Mouse (Mus musculus): ENCODE data around the gene Mlph. TPM values are rescaled to one million over a fixed set of nuclear protein-coding genes. Genes with fewer than 3 reads are reported as not detected.

Mlph gene
- polyA plus RNA-seq, 1 experiment = 0.44 TPM

- Histone ChIP-seq H3K27ac (ENCODE audit: control insufficient read depth, insufficient read depth, low read depth, low read length) (no peak overlapping the region), H3K36me3 (ENCODE audit: control insufficient read depth, insufficient read depth, low read length) (no peaks in the 10 kb centered on the region), H3K4me3 (ENCODE audit: control insufficient read depth, low read depth, low read length) (no peak overlapping the region), H3K27me3 (ENCODE audit: control insufficient read depth, insufficient read depth, low read length) (no peaks in the 10 kb centered on the region), H3K4me1 (ENCODE audit: control insufficient read depth, insufficient read depth, low read length) (no peaks in the 10 kb centered on the region; the same call in 1 of the 2 replicates)
- TF ChIP-seq CTCF (IDR thresholded peaks at IDR 0.05; ENCODE audit: control insufficient read depth, insufficient read depth, insufficient replicate concordance, low read depth, low read length) (no peak), POLR2A (IDR thresholded peaks at IDR 0.05; ENCODE audit: control insufficient read depth, low read depth, low read length) (no peak)
Measured at GRCm38 (mm10) chr1:90909161-90909560, 5.7 kb upstream of the Mlph start.

GRCm38 (mm10) chr1:90909631-90910152, 5.2 kb upstream of the Mlph start:
- Histone ChIP-seq H3K27ac (ENCODE audit: control insufficient read depth, insufficient read depth, low read depth, low read length) (no peak overlapping the region), H3K4me1 (ENCODE audit: control insufficient read depth, insufficient read depth, low read length) (no peaks in the 10 kb centered on the region; the same call in 1 of the 2 replicates), H3K4me3 (ENCODE audit: control insufficient read depth, low read depth, low read length) (no peak overlapping the region), H3K36me3 (ENCODE audit: control insufficient read depth, insufficient read depth, low read length) (no peaks in the 10 kb centered on the region), H3K27me3 (ENCODE audit: control insufficient read depth, insufficient read depth, low read length) (no peaks in the 10 kb centered on the region)
- TF ChIP-seq POLR2A (IDR thresholded peaks at IDR 0.05; ENCODE audit: control insufficient read depth, low read depth, low read length) (no peak), CTCF (IDR thresholded peaks at IDR 0.05; ENCODE audit: control insufficient read depth, insufficient read depth, insufficient replicate concordance, low read depth, low read length) (no peak; the same call in 1 of the 2 replicates)

DNA sequence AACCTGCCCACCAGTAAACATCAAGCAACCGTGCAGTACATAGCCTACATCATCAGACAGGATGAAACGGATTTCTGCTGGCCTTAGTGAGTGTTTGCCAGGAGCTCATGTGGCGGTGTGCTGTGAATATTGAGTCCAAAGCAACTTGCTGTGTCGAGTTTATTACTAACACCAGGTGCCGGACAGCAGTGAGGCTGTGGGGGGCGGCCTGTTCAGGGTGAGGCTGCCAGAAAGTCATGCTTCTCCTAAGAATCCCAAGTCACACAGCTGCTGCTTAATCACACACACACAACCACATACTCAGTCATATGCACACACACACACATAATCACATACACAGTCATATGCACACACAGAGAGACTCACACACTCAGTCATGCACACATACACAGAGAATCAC, 1.7 kb upstream of the Mlph start:
- Histone ChIP-seq H3K4me1 (ENCODE audit: control insufficient read depth, insufficient read depth, low read length) (peaks cover 3% of the 10 kb centered on the region), H3K27ac (ENCODE audit: control insufficient read depth, insufficient read depth, low read depth, low read length) (no peak overlapping the region), H3K27me3 (ENCODE audit: control insufficient read depth, insufficient read depth, low read length) (no peaks in the 10 kb centered on the region), H3K36me3 (ENCODE audit: control insufficient read depth, insufficient read depth, low read length) (no peaks in the 10 kb centered on the region), H3K4me3 (ENCODE audit: control insufficient read depth, low read depth, low read length) (no peak overlapping the region)
- TF ChIP-seq CTCF (IDR thresholded peaks at IDR 0.05; ENCODE audit: control insufficient read depth, insufficient read depth, insufficient replicate concordance, low read depth, low read length) (no peak), POLR2A (IDR thresholded peaks at IDR 0.05; ENCODE audit: control insufficient read depth, low read depth, low read length) (no peak)

DNA sequence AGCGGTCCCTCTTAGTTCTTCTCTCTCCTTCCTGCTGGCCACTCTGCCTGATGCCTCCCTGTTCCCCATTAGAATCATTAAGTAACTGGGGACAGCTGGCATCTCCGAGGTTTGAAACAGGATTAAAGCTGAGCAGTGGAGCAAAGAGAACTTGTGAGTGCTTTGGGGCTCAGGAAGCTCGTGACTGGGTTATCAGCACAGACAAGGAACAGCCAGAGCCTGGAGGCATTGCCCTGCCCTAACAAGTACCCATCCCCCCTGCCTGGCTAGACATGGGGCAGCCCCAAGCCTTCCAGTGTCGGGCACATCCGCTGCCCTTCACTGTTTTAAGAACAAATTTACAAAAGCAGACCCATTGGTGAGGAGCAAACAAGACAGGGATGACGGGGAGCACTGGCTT, 2.6 kb downstream of the Mlph start:
- H3K27me3 ChIP-seq (ENCODE audit: control insufficient read depth, insufficient read depth, low read length) = no peaks in the 10 kb centered on the region
- no peak overlapping the region; the same call in 1 of the 2 replicates for H3K27ac ChIP-seq (ENCODE audit: control insufficient read depth, insufficient read depth, low read depth, low read length)
- TF ChIP-seq POLR2A (IDR thresholded peaks at IDR 0.05; ENCODE audit: control insufficient read depth, low read depth, low read length) (no peak), CTCF (IDR thresholded peaks at IDR 0.05; ENCODE audit: control insufficient read depth, insufficient read depth, insufficient replicate concordance, low read depth, low read length) (no peak)

GRCm38 (mm10) chr1:90921687-90922086, 6.8 kb downstream of the Mlph start:
- Histone ChIP-seq H3K27ac (ENCODE audit: control insufficient read depth, insufficient read depth, low read depth, low read length) (no peak overlapping the region), H3K36me3 (ENCODE audit: control insufficient read depth, insufficient read depth, low read length) (no peaks in the 10 kb centered on the region), H3K4me3 (ENCODE audit: control insufficient read depth, low read depth, low read length) (no peak overlapping the region), H3K27me3 (ENCODE audit: control insufficient read depth, insufficient read depth, low read length) (no peaks in the 10 kb centered on the region), H3K4me1 (ENCODE audit: control insufficient read depth, insufficient read depth, low read length) (no peaks in the 10 kb centered on the region)
- TF ChIP-seq POLR2A (IDR thresholded peaks at IDR 0.05; ENCODE audit: control insufficient read depth, low read depth, low read length) (no peak), CTCF (IDR thresholded peaks at IDR 0.05; ENCODE audit: control insufficient read depth, insufficient read depth, insufficient replicate concordance, low read depth, low read length) (no peak)

More for the DNA sequence above, 2.6 kb downstream of the Mlph start:
- no peak overlapping the region for H3K4me3 ChIP-seq (ENCODE audit: control insufficient read depth, low read depth, low read length)
- H3K4me1 ChIP-seq (ENCODE audit: control insufficient read depth, insufficient read depth, low read length) = peaks cover 3% of the 10 kb centered on the region
- no peaks in the 10 kb centered on the region for H3K36me3 ChIP-seq (ENCODE audit: control insufficient read depth, insufficient read depth, low read length)

GRCm38 (mm10) chr1:90926030-90926429, 11.1 kb downstream of the Mlph start:
- no peak for TF ChIP-seq CTCF (IDR thresholded peaks at IDR 0.05; ENCODE audit: control insufficient read depth, insufficient read depth, insufficient replicate concordance, low read depth, low read length)
- TF ChIP-seq POLR2A (IDR thresholded peaks at IDR 0.05; ENCODE audit: control insufficient read depth, low read depth, low read length) = no peak
- H3K27me3 ChIP-seq (ENCODE audit: control insufficient read depth, insufficient read depth, low read length) = no peaks in the 10 kb centered on the region
- H3K36me3 ChIP-seq (ENCODE audit: control insufficient read depth, insufficient read depth, low read length) = no peaks in the 10 kb centered on the region
- no peak overlapping the region for H3K4me3 ChIP-seq (ENCODE audit: control insufficient read depth, low read depth, low read length)
- peaks cover 5% of the 10 kb centered on the region for H3K4me1 ChIP-seq (ENCODE audit: control insufficient read depth, insufficient read depth, low read length)
- H3K27ac ChIP-seq (ENCODE audit: control insufficient read depth, insufficient read depth, low read depth, low read length) = no peak overlapping the region

GRCm38 (mm10) chr1:90927308-90927707, 12.4 kb downstream of the Mlph start:
- Histone ChIP-seq H3K4me3 (ENCODE audit: control insufficient read depth, low read depth, low read length) (no peak overlapping the region), H3K4me1 (ENCODE audit: control insufficient read depth, insufficient read depth, low read length) (peaks cover 5% of the 10 kb centered on the region), H3K36me3 (ENCODE audit: control insufficient read depth, insufficient read depth, low read length) (no peaks in the 10 kb centered on the region), H3K27me3 (ENCODE audit: control insufficient read depth, insufficient read depth, low read length) (no peaks in the 10 kb centered on the region), H3K27ac (ENCODE audit: control insufficient read depth, insufficient read depth, low read depth, low read length) (no peak overlapping the region)
- TF ChIP-seq POLR2A (IDR thresholded peaks at IDR 0.05; ENCODE audit: control insufficient read depth, low read depth, low read length) = no peak
- TF ChIP-seq CTCF (IDR thresholded peaks at IDR 0.05; ENCODE audit: control insufficient read depth, insufficient read depth, insufficient replicate concordance, low read depth, low read length) = no peak

Measured in testis, adult 2 months (tissue).